Mouse (Mus musculus) megakaryocyte, embryonic 14.5 days (primary cell): ENCODE measurements at regions not wholly inside any gene's neighbourhood (a gene's known extent, or its start where the extent isn't known, plus 50 kb on each side); places are given as distances from the start of the nearest gene placed in this dataset.

Experiments
- FLI1 ChIP-seq: IDR thresholded peaks from 2 replicates; pipeline ENCODE4 v1.6.1; 2012; ENCODE audit warnings: low read length, inconsistent platforms, mixed read lengths
- GATA1 ChIP-seq: IDR thresholded peaks from 3 replicates; pipeline ENCODE4 v1.6.1; 2012; ENCODE audit warnings: mixed read lengths, low read length, inconsistent platforms, borderline replicate concordance

GRCm38 (mm10) chr6:94920770-94921169 lies 196.3 kb upstream of the Kbtbd8 start:
- TF ChIP-seq GATA1 = no peak
- TF ChIP-seq FLI1 = no peak
